Mouse (Mus musculus) duodenum, adult 2 months (tissue): ENCODE data around the gene Ptcra. TPM values are rescaled to one million over a fixed set of nuclear protein-coding genes. Genes with fewer than 3 reads are reported as not detected.

ENCODE experiments used
- polyA plus RNA-seq: library from polyadenylated mRNA; depleted of rRNA; stranded (reverse); fragments of >200 nt; gene quantifications from 2 replicates; pipeline ENCODE4 v1.2.3, GENCODE M21; 2012; ENCODE audit warnings: low replicate concordance; rRNA removed

The Ptcra gene
- polyA plus RNA-seq, result not detected in 2 replicates

GRCm38 (mm10) chr17:46763544-46763943 lies at the start of gene Ptcra:
TSS of gene Ptcra (minus strand) at chr17:46763712.

GRCm38 (mm10) chr17:46782341-46783221 lies 19.1 kb upstream of the Ptcra start, which contains the start of gene Rpl7l1:
TSS of gene Rpl7l1 (minus strand) at chr17:46782672.

GRCm38 (mm10) chr17:46772404-46773277 lies 9.1 kb upstream of the Ptcra start, which contains the start of gene 2310039H08Rik:
TSS of gene 2310039H08Rik (plus strand) at chr17:46772635.

GRCm38 (mm10) chr17:46751794-46752556 lies 11.5 kb downstream of the Ptcra start, which contains the start of gene Cnpy3:
TSS of gene Cnpy3 (minus strand) at chr17:46752214.

GRCm38 (mm10) chr17:46728904-46729318 lies 34.6 kb downstream of the Ptcra start, which contains the start of gene Gnmt:
TSS of gene Gnmt (minus strand) at chr17:46729168.

GRCm38 (mm10) chr17:46710959-46711597 lies 52.4 kb downstream of the Ptcra start, which contains the start of gene Pex6:
TSS of gene Pex6 (plus strand) at chr17:46711463.

Other genes with a start within 250 kb of the Ptcra start
- gene Cul9, start 217.3 kb downstream of the Ptcra start, polyA plus RNA-seq, result 5.4 and 7.1 TPM in 2 replicates
- 147 and 180 TPM in 2 replicates for gene Srf, start 207.5 kb downstream of the Ptcra start, polyA plus RNA-seq
- gene Ptk7, start 134.2 kb downstream of the Ptcra start, polyA plus RNA-seq, result 4.7 and 6.5 TPM in 2 replicates
- 76.0 and 152 TPM in 2 replicates for gene Klc4, start 117.7 kb downstream of the Ptcra start, polyA plus RNA-seq
- gene Mrpl2, start 117.5 kb downstream of the Ptcra start, polyA plus RNA-seq, result 101 and 186 TPM in 2 replicates
- 9.8 and 12.0 TPM in 2 replicates for gene Cul7, start 113.4 kb downstream of the Ptcra start, polyA plus RNA-seq
- gene Rrp36, start 89.4 kb downstream of the Ptcra start, polyA plus RNA-seq, result 28.4 and 38.6 TPM in 2 replicates
- 45.3 and 69.5 TPM in 2 replicates for gene Mea1, start 84.9 kb downstream of the Ptcra start, polyA plus RNA-seq
- gene Klhdc3, start 82.8 kb downstream of the Ptcra start, polyA plus RNA-seq, result 85.2 and 117 TPM in 2 replicates
- gene Ppp2r5d, start 58.6 kb downstream of the Ptcra start, polyA plus RNA-seq, result 50.9 and 143 TPM in 2 replicates
- gene Pex6, start 52.2 kb downstream of the Ptcra start, polyA plus RNA-seq, result 59.8 and 104 TPM in 2 replicates
- gene Gnmt, start 34.5 kb downstream of the Ptcra start, polyA plus RNA-seq, result 0.51 and 3.8 TPM in 2 replicates
- gene Cnpy3, start 11.5 kb downstream of the Ptcra start, polyA plus RNA-seq, result 26.8 and 30.1 TPM in 2 replicates
- gene 2310039H08Rik, start 8.9 kb upstream of the Ptcra start, polyA plus RNA-seq, result 151 and 166 TPM in 2 replicates
- 7.7 and 7.9 TPM in 2 replicates for gene Rpl7l1, start 19.0 kb upstream of the Ptcra start, polyA plus RNA-seq
- gene Bicral, start 94.8 kb upstream of the Ptcra start, polyA plus RNA-seq, result 4.0 and 5.0 TPM in 2 replicates
- 10.4 and 21.4 TPM in 2 replicates for gene Tbcc, start 127.0 kb upstream of the Ptcra start, polyA plus RNA-seq
- not detected in 2 replicates for gene Prph2, start 146.7 kb upstream of the Ptcra start, polyA plus RNA-seq
- 7.1 and 11.8 TPM in 2 replicates for gene Ubr2, start 246.8 kb upstream of the Ptcra start, polyA plus RNA-seq